Mouse (Mus musculus) midbrain, embryonic 16.5 days (tissue): ENCODE data around the gene Igsf21. TPM values are rescaled to one million over a fixed set of nuclear protein-coding genes. Genes with fewer than 3 reads are reported as not detected.

Source experiments
- ATAC-seq: fragments of 200-750 bp; cut with Nextera tagmentation; 2 replicates; pipeline ENCODE4 v1.8.0; 2017; ENCODE audit warnings: moderate TSS enrichment
- H3K27ac ChIP-seq: fragments of 300-500 bp; sonication (generic); 2 replicates; pipeline ENCODE4 v1.5.1; 2014; ENCODE audit warnings: mild to moderate bottlenecking, low read length, mixed read lengths
- H3K27me3 ChIP-seq: fragments of 300-500 bp; sonication (generic); 2 replicates; pipeline ENCODE4 v1.6.1; 2014; ENCODE audit warnings: low read depth, low read length, mixed read lengths; ENCODE audit not compliant: control insufficient read depth, insufficient read depth
- H3K36me3 ChIP-seq: fragments of 300-500 bp; sonication (generic); 2 replicates; pipeline ENCODE4 v1.6.1; 2014; ENCODE audit warnings: mild to moderate bottlenecking, low read length, moderate library complexity, mixed read lengths; ENCODE audit not compliant: control insufficient read depth, insufficient read depth
- H3K4me1 ChIP-seq: fragments of 300-500 bp; sonication (generic); 2 replicates; pipeline ENCODE4 v1.6.1; 2014; ENCODE audit warnings: mild to moderate bottlenecking, low read length, mixed read lengths; ENCODE audit not compliant: control insufficient read depth, insufficient read depth
- H3K4me2 ChIP-seq: fragments of 300-500 bp; sonication (generic); 2 replicates; pipeline ENCODE4 v1.6.1; 2014; ENCODE audit warnings: mild to moderate bottlenecking, low read length, mixed read lengths
- H3K4me3 ChIP-seq: fragments of 300-500 bp; sonication (generic); 2 replicates; pipeline ENCODE4 v1.5.1; 2014; ENCODE audit warnings: low read depth, mild to moderate bottlenecking, low read length, moderate library complexity, mixed read lengths
- H3K9ac ChIP-seq: fragments of 300-500 bp; sonication (generic); 2 replicates; pipeline ENCODE4 v1.6.1; 2014; ENCODE audit warnings: low read depth, low read length, mixed read lengths
- H3K9me3 ChIP-seq: fragments of 300-500 bp; sonication (generic); replicated peaks from 2 replicates; pipeline ENCODE4 v1.6.1; 2014; ENCODE audit warnings: mild to moderate bottlenecking, low read length, mixed read lengths; ENCODE audit not compliant: control insufficient read depth, poor library complexity, severe bottlenecking
- WGBS: fragments of 180-500 bp; shearing (Covaris S2); extraction: QIAGEN DNeasy Blood & Tissue Kit; methylation state at CpG from one replicate; pipeline ENCODE4 v1.1.7; 2014; 5-methylcytosine and 5-hydroxymethylcytosine counted together
- polyA plus RNA-seq: library from polyadenylated mRNA; unstranded; fragments of >200 nt; fragmentation: Nextera tagmentation; extraction: Ambion mirVana; gene quantifications from 2 replicates; pipeline ENCODE4 v1.2.1, GENCODE M21; 2015

Gene Igsf21
- 114 and 119 TPM in 2 replicates for polyA plus RNA-seq

- Histone ChIP-seq H3K36me3 (no peaks in the 10 kb centered on the region), H3K4me3 (peak within 1 kb of the TSS; percentile 77), H3K9ac (peak within 1 kb of the TSS; percentile 89), H3K4me2 (peak within 1 kb of the TSS; percentile 89), H3K27ac (peak within 1 kb of the TSS; percentile 89), H3K4me1 (peaks cover 47% of the 10 kb centered on the region), H3K9me3 (no peaks in the 10 kb centered on the region), H3K27me3 (peaks cover 5% of the 10 kb centered on the region)
- ATAC-seq = peak; percentile 79
- WGBS = under 1% methylated on average over 58 of the region's 90 CpGs
These were observed at the start of gene Igsf21 for GRCm38 (mm10) chr4:140246180-140247005. Gene Igsf21, minus strand, starts transcription at chr4:140246784.

GRCm38 (mm10) chr4:140285726-140286316 is 39.2 kb upstream of the Igsf21 start:
- Histone ChIP-seq H3K9ac (peak overlapping the region; percentile 28; the same call in 1 of the 2 replicates), H3K27me3 (no peaks in the 10 kb centered on the region), H3K4me1 (peaks cover 27% of the 10 kb centered on the region), H3K4me3 (no peak overlapping the region), H3K36me3 (no peaks in the 10 kb centered on the region), H3K9me3 (no peaks in the 10 kb centered on the region), H3K27ac (peak overlapping the region; percentile 86), H3K4me2 (no peak overlapping the region)
- WGBS = 41% methylated on average over 5 of the region's 5 CpGs
- peak; percentile 95 for ATAC-seq

GRCm38 (mm10) chr4:140283398-140283797 is 36.8 kb upstream of the Igsf21 start:
- Histone ChIP-seq H3K36me3 (no peaks in the 10 kb centered on the region), H3K9ac (no peak overlapping the region), H3K4me1 (peaks cover 27% of the 10 kb centered on the region), H3K4me3 (no peak overlapping the region), H3K4me2 (no peak overlapping the region), H3K9me3 (no peaks in the 10 kb centered on the region), H3K27me3 (no peaks in the 10 kb centered on the region), H3K27ac (no peak overlapping the region)
- no peak for ATAC-seq
- WGBS = 23% methylated on average over 2 of the region's 2 CpGs

- WGBS = 88% methylated on average over 2 of the region's 2 CpGs
- H3K9me3 ChIP-seq = no peaks in the 10 kb centered on the region
- no peaks in the 10 kb centered on the region for H3K36me3 ChIP-seq
- H3K4me3 ChIP-seq = no peak overlapping the region
- no peak overlapping the region for H3K27ac ChIP-seq
- H3K4me2 ChIP-seq = no peak overlapping the region
- no peak for ATAC-seq
- H3K27me3 ChIP-seq = no peaks in the 10 kb centered on the region
- H3K4me1 ChIP-seq = no peaks in the 10 kb centered on the region
- H3K9ac ChIP-seq = no peak overlapping the region
These were observed 31.7 kb upstream of the Igsf21 start for GRCm38 (mm10) chr4:140278269-140278668.

GRCm38 (mm10) chr4:140271913-140272312 is 25.3 kb upstream of the Igsf21 start:
- no peak for ATAC-seq
- Histone ChIP-seq H3K27ac (no peak overlapping the region), H3K4me2 (no peak overlapping the region), H3K36me3 (no peaks in the 10 kb centered on the region), H3K9ac (no peak overlapping the region), H3K4me3 (no peak overlapping the region), H3K27me3 (no peaks in the 10 kb centered on the region), H3K9me3 (no peaks in the 10 kb centered on the region), H3K4me1 (peaks cover 17% of the 10 kb centered on the region)
- WGBS = 91% methylated on average over 5 of the region's 5 CpGs

GRCm38 (mm10) chr4:140270451-140270850 is 23.9 kb upstream of the Igsf21 start:
- no peak overlapping the region for H3K4me3 ChIP-seq
- no peak overlapping the region for H3K4me2 ChIP-seq
- peaks cover 17% of the 10 kb centered on the region for H3K4me1 ChIP-seq
- no peak overlapping the region for H3K9ac ChIP-seq
- no peaks in the 10 kb centered on the region for H3K9me3 ChIP-seq
- no peak overlapping the region for H3K27ac ChIP-seq
- ATAC-seq = no peak
- no peaks in the 10 kb centered on the region for H3K36me3 ChIP-seq
- H3K27me3 ChIP-seq = no peaks in the 10 kb centered on the region
- WGBS = 46% methylated on average over 7 of the region's 7 CpGs

- no peaks in the 10 kb centered on the region for H3K27me3 ChIP-seq
- H3K4me1 ChIP-seq = peaks cover 17% of the 10 kb centered on the region
- WGBS = 41% methylated on average over 15 of the region's 15 CpGs
- no peak overlapping the region for H3K4me3 ChIP-seq
- H3K36me3 ChIP-seq = no peaks in the 10 kb centered on the region
- peak overlapping the region; percentile 23; the same call in 1 of the 2 replicates for H3K27ac ChIP-seq
- H3K4me2 ChIP-seq = no peak overlapping the region
- ATAC-seq = no peak
- H3K9me3 ChIP-seq = no peaks in the 10 kb centered on the region
- H3K9ac ChIP-seq = no peak overlapping the region
These were observed 22.7 kb upstream of the Igsf21 start for GRCm38 (mm10) chr4:140269184-140269840.

GRCm38 (mm10) chr4:140267835-140268234 is 21.3 kb upstream of the Igsf21 start:
- Histone ChIP-seq H3K4me2 (no peak overlapping the region), H3K9ac (peak overlapping the region; percentile 28), H3K9me3 (no peaks in the 10 kb centered on the region), H3K27ac (peak overlapping the region; percentile 59), H3K4me3 (no peak overlapping the region), H3K4me1 (peaks cover 19% of the 10 kb centered on the region), H3K36me3 (no peaks in the 10 kb centered on the region), H3K27me3 (no peaks in the 10 kb centered on the region)
- 33% methylated on average over 9 of the region's 9 CpGs for WGBS
- ATAC-seq = peak; percentile 55; the same call in 1 of the 2 replicates
